Mouse (Mus musculus): ENCODE results near the gene 2310022A10Rik.
"Not testable (repeated sequence)": the region's sequence is repeated elsewhere in the genome, so short reads cannot be mapped to it uniquely, and the experiment has no call there.

The 2310022A10Rik gene

DNA sequence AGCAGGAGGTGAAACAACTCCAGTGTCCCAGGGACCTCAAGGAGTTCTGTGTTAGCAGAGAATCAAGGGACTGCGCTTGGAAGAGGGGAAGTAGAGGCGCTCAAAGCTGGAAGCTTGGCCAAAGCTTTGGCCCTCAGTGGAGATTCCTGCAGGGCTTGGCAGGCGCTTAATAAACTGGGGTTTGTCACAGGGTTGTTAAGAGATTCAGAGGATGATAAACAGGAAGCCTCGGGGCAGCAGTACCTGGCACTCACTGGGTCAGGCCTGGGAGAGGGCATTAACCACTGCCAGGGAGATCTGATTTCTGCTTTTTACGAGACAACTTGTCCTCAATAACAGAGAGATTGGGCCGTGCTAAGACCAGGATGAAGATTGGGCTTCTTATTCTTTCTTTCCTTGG lies 68.0 kb downstream of the 2310022A10Rik start:
- no peak for DNase-seq

DNA sequence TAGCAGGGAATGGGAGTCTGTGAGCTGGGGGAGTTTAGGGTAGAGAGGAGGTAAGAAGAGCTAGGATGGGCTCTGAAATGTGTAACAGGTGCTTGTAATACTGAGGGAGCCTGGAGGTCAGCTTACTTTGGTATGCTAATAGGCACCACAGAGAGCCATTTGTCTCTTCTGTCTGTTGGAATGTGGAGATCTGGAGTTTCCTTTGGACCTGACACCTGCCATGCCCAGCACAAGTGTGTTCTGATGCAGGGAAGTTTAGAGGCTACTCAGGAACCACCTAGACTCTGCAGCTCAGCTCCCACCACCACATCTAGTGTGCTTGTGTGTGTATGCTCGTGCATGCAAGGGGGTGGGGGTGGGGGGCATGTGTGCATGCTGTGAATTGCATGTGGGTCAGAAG lies 69.2 kb downstream of the 2310022A10Rik start:
- DNase-seq = no peak

DNA sequence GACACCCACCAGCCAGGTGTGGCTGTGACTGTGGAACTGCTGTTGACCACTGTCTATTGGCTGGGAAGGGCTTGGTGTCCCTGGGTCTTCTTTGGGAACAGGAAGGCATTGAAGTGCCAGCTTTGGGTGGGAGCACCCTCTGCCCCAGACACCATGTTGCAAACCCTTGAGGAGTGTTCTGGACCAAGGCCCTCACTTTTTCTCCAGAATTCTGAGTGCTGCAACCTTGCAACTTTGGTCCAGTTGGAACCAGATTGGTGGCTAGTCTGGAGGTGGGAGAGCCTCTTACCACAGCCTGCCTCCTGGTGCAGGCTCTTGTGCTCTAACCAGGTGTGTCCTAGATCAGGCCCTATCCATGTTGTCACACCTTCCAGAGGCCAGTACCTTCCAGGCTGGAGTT lies 71.9 kb downstream of the 2310022A10Rik start:
- no peak for DNase-seq

DNA sequence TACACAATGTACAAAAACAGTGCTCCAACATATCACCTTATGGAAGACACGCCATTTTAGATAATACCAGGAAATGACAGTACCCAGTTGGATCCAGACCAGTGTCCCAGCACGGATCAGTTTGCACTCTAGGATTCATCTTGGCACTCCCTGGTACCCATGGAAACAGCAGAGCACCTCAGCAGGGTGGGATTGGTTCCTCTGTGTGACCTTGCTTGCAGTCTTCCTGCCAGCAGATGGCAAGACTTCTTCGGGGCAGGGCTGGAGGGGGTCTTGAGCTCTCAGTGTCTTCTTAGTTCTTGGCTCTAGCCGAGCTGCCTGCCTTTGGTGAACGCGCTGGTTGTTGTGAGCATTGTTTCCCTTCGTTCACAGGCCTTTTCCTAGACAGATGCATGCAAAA lies 74.7 kb downstream of the 2310022A10Rik start:
- no peak for DNase-seq

DNA sequence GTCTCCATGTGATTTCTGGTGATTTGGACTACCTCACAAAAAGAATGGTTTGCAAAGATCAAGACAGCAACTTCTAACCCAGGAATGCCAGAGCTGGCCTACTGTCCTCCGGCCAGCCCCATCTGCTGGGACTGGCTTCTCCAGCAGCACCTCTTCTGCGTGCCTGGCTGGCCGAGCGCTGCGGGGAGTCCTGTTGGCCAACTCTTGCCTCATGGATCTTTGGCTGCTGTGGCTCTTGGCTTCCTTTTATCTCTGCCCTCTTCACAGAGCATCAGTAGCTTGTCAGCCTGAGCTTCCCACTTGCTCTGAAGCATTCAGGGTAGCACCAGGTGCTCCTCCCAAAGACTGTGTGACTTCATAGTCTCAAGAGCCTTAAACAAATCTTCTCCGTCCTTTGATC lies 75.2 kb downstream of the 2310022A10Rik start:
- no peak for DNase-seq

DNA sequence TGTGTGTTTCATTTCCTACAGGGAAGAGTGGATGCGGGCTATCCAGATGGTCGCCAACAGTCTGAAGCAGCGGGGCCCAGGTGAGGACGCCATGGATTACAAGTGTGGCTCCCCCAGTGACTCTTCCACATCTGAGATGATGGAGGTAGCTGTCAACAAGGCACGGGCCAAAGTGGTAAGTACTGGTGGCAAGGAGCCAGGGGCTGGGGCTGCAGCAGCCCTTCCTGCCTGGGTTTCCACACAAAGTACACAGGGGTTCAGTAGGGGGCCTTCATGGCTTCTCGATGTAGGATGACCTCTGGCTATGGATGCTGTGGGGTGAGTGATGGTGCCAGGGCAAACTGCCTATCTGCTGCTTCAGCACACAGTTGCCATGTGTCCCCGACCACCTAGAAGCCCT lies 75.8 kb downstream of the 2310022A10Rik start:
- not testable (repeated sequence) for DNase-seq

DNA sequence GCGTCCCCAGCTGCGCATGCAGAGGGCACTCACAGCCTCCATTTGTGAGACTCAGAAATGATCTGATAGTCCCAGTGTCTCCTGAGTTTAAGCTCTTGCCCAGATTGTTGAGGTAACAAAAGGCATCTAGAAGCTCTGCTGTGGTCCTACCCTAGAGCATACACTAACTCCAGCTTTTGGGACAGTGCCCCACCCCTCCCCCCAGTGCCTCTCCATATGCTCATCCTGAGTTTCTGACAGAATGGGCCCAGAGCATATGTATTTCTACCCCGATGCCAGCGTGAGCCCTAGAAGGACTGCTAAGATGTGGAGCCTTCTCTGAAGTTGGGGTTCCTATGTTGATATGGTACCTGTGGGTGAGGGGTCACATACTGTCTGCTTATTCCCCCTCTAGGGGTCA lies 78.4 kb downstream of the 2310022A10Rik start:
- no peak for DNase-seq
